Mouse (Mus musculus) urinary bladder, postnatal 0 days (tissue): ENCODE data around the gene Olfr1357. TPM values are rescaled to one million over a fixed set of nuclear protein-coding genes. Genes with fewer than 3 reads are reported as not detected.

ENCODE experiments used
- polyA plus RNA-seq: library from polyadenylated mRNA; unstranded; fragments of >200 nt; fragmentation: Nextera tagmentation; extraction: Ambion mirVana; gene quantifications from 2 replicates; pipeline ENCODE4 v1.2.1, GENCODE M21; 2015

Gene Olfr1357
- polyA plus RNA-seq, result not detected in 2 replicates

DNA sequence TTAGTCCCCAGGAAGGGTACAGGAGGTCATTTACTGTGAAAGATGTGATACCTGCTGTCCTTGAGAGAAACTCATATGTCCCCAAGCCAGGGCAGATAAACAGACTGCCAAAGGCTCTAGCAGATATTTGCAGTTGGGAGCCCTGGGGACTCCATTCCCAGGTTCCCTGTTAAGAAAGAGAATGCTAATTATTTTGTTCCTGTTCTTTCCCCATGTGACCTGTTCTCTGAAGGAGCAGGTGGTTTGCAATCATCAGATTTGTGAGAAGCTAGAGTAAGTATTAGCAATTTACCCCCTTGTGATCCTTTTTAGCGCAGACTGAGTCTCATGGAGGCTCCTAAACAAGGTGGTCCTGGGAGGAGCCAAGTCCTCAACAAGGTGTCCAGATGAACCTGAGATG, at the start of gene Olfr1357:
Olfr1357 (minus strand) TSS at position 101 of the 400 bp plus-strand sequence.

DNA sequence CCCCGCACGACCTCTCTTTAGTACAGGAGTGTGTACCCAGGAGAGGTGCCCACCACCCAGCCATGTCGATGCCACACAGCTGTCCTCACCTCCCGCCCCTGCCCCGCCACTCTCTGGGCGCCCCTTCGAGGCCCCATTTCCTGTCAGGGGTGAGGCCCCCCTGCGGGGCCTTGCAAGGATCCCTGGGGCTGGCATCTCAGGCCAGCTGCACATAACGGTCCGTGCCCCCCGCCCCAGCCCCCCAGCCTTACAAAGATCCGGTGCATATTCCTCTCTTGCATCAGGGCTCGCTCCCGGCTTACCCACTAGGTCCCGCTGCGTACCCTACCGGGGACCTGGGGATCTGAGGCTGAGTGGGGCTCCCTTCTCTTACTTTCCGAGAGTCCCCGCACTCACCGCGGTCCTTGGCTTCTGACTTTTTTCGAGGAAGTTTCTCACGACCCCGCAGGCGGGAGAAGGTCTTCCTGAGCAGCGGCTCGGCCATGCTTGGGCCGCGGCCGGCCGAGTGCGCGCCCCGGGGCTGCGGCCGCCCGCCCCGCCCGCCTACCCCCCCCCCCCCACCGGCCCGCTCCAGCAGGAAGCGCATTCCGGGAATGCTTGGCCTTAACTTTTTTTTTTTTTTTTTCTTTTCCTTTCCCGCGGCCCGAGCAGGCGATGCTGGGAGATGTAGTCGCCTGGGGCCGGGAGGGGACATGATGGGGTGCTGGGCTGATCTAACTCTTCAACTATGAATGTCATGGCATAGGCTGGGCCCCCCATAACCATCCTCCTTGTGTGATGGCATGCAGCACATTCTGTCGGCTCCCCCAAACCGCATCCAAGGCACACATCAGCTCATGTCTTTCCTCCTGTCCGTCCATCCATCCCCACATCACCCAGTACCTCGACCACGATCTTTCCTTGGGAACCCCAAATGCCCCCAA, 26.2 kb downstream of the Olfr1357 start, which contains the start of gene Syde1:
Syde1 (minus strand) TSS at position 559 of the 923 bp plus-strand sequence.

DNA sequence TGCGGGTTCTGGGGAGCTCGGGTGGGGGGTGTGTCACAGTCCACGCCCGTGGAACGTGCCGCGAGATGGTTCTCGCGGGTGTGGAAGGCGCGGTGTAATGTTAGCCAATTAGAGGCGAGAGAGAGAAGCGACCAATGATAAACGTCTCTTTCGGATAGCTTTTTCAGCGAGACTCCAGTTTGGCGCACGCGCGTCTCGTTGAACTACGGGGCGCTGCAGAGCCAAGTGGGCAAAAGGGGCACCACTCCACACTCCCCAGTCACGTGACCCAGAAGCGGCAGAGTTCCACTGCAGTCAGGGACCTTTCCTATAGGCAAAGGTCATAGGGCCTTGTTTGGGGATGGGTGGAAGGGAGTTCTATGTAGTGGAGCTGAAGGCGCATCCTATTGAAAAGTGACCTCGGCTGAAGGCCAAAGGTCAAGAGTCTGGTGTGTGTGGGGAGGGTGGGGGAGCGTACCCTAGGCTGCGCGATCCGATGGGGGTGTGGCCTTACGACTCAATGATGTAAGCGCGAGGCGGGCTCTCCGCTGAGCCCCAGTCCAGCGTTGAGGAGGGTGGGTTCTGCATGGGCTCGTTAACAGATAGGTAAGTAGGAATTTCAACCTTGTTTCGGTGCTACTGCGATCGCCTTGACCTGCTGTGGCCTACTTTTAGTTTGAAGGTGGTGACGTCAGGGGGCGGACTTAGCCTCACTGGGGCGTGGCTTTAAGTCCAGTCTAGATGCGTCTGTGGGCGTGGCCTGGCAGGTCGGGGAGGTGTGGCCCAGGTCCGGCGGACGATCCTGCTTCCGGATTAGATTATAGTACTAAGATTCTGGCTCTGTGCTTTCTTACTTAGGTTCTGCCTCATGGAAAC, 43.4 kb downstream of the Olfr1357 start, which contains the start of gene Ilvbl:
Ilvbl (plus strand) TSS at position 97 of the 855 bp plus-strand sequence.

Other genes with a start within 250 kb of the Olfr1357 start
- 155 and 163 TPM in 2 replicates for gene Rrp1, start 205.0 kb downstream of the Olfr1357 start, polyA plus RNA-seq
- 414 and 489 TPM in 2 replicates for gene Cstb, start 192.4 kb downstream of the Olfr1357 start, polyA plus RNA-seq
- 13.0 and 13.5 TPM in 2 replicates for gene Pdxk, start 153.1 kb downstream of the Olfr1357 start, polyA plus RNA-seq
- not detected in 2 replicates for gene Olfr1358, start 100.6 kb downstream of the Olfr1357 start, polyA plus RNA-seq
- gene Ilvbl, start 43.7 kb downstream of the Olfr1357 start, polyA plus RNA-seq, result 35.8 and 38.8 TPM in 2 replicates
- gene Syde1, start 26.1 kb downstream of the Olfr1357 start, polyA plus RNA-seq, result 14.8 and 17.1 TPM in 2 replicates
- gene Casp14, start 100.2 kb upstream of the Olfr1357 start, polyA plus RNA-seq, result 0.22 and 0.41 TPM in 2 replicates
- 0.08 TPM in 1 of 2 replicates, not detected in the other for gene Ccdc105, start 135.0 kb upstream of the Olfr1357 start, polyA plus RNA-seq
- gene Slc1a6, start 162.4 kb upstream of the Olfr1357 start, polyA plus RNA-seq, result 1.5 and 2.8 TPM in 2 replicates
- gene Olfr1356, start 234.1 kb upstream of the Olfr1357 start, polyA plus RNA-seq, result not detected in 2 replicates